Mouse (Mus musculus): ENCODE measurements around the gene Bcdin3d. TPM values are rescaled to one million over a fixed set of nuclear protein-coding genes. Genes with fewer than 3 reads are reported as not detected.

The Bcdin3d gene
- polyA plus RNA-seq, 1 experiment = 11.6 TPM

DNA sequence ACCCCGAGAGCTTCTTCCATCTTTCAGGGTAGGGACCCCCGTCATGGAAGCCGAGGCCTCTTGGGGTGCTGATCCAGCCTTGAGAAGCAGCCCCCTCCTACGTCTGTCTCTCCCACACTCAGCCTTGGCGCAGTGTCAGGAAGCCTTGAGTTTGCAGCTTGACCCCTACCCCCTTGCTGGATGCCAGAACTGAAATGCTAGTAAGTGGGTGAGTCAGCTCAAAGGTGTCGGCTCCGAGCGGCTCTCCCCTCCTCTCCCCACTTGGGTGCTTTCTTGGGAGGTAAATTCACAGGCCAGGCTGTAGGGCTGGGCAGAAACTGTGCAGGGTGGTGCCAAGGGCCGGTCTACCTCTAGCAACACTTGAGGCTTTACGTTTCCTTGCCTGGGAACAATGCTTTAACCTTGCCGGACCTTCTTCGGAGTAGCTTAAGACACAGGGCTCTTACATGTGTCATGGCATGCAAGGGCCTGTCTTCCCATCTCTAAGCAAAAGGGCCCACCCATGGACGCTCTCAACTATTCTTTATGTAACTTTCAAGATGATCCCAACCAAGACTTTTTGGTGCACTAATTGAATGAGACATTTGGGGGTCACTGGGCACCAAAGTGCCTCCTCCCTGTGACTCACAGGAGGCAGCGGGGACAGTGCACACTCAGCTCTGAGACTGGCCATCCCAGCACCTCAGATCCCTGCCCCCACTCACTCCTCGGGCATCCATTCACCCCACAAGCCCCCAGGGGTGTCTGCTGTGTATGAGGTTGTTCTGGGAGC, 31.0 kb upstream of the Bcdin3d start:
- Histone ChIP-seq H3K27ac (ENCODE audit: insufficient read depth, low read length) (peak overlapping the region; percentile 19), H3K27me3 (ENCODE audit: control insufficient read depth, insufficient read depth, low read length) (no peaks in the 10 kb centered on the region), H3K4me1 (ENCODE audit: control insufficient read depth, insufficient read depth, low read length) (peaks cover 45% of the 10 kb centered on the region), H3K4me3 (replicated peaks; ENCODE audit: insufficient read depth, low read depth, low read length) (no peak overlapping the region)
- DNase-seq = peak; percentile 17 to 26
- no peak for TF ChIP-seq CTCF (IDR thresholded peaks at IDR 0.05; ENCODE audit: borderline replicate concordance, insufficient read depth, low read depth, low read length)
- no peak for TF ChIP-seq POLR2A (IDR thresholded peaks at IDR 0.05; ENCODE audit: borderline replicate concordance, insufficient read depth, low read length)
- 75% methylated on average over 15 of the region's 15 CpGs for WGBS

DNA sequence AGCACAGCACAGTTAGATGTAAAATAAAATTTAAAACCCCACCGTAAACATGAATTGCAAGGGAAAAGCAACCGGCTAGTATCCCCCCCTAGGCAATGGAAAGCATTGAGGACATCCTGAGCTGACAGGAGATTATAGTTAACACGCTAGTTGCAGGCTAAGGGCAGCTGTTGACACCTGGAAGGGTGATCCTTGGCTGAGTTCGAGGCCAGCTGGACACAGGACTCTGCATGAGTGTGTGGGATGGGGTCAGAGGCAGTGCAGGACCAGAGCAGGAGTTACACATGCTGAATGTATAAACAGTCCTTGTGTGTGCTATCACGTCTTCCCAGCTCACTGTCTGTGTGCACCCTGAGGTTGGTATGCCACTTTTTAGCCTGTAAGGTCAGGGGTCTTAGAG, 28.7 kb upstream of the Bcdin3d start:
- 85% methylated on average over 5 of the region's 5 CpGs for WGBS
- no peaks in the 10 kb centered on the region for H3K27me3 ChIP-seq (ENCODE audit: control insufficient read depth, insufficient read depth, low read length)
- H3K4me3 ChIP-seq (replicated peaks; ENCODE audit: insufficient read depth, low read depth, low read length) = no peak overlapping the region
- peaks cover 64% of the 10 kb centered on the region for H3K4me1 ChIP-seq (ENCODE audit: control insufficient read depth, insufficient read depth, low read length)
- TF ChIP-seq POLR2A (IDR thresholded peaks at IDR 0.05; ENCODE audit: borderline replicate concordance, insufficient read depth, low read length) (no peak), CTCF (IDR thresholded peaks at IDR 0.05; ENCODE audit: borderline replicate concordance, insufficient read depth, low read depth, low read length) (no peak)
- H3K27ac ChIP-seq (ENCODE audit: insufficient read depth, low read length) = no peak overlapping the region; the same call in 1 of the 2 replicates
- DNase-seq = peak; percentile 3 to 12

DNA sequence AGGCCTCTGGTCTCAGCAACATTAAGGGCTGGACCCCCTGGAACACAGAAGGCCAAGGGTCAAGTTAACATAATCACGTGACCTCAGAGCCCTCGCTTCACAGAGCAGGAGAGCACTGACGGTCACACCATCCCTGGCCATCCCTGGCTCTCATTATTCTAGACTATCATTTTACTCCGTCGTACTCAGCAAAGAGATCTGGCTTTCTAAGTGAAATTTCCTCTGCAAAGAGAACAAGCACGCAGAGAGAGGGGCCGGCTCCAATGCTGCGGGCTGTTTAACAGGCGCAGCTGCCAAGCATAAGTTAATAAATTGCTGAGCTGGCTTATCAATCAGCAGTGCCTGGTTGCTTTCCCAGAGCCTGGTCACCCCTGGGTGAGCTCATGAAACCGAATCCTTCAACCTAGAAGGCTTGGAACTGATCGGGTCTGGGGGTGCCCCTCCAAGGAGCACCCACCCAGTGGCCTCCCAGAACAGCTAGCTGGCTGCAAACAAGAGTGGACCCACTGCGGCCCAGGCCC, 27.8 kb upstream of the Bcdin3d start:
- Histone ChIP-seq H3K4me3 (replicated peaks; ENCODE audit: insufficient read depth, low read depth, low read length) (no peak overlapping the region), H3K27me3 (ENCODE audit: control insufficient read depth, insufficient read depth, low read length) (no peaks in the 10 kb centered on the region), H3K4me1 (ENCODE audit: control insufficient read depth, insufficient read depth, low read length) (peaks cover 73% of the 10 kb centered on the region), H3K27ac (ENCODE audit: insufficient read depth, low read length) (peak overlapping the region; percentile 48)
- 38% methylated on average over 12 of the region's 12 CpGs for WGBS
- no peak for TF ChIP-seq POLR2A (IDR thresholded peaks at IDR 0.05; ENCODE audit: borderline replicate concordance, insufficient read depth, low read length)
- TF ChIP-seq CTCF (IDR thresholded peaks at IDR 0.05; ENCODE audit: borderline replicate concordance, insufficient read depth, low read depth, low read length) = no peak
- peak; percentile 34 to 39 for DNase-seq

DNA sequence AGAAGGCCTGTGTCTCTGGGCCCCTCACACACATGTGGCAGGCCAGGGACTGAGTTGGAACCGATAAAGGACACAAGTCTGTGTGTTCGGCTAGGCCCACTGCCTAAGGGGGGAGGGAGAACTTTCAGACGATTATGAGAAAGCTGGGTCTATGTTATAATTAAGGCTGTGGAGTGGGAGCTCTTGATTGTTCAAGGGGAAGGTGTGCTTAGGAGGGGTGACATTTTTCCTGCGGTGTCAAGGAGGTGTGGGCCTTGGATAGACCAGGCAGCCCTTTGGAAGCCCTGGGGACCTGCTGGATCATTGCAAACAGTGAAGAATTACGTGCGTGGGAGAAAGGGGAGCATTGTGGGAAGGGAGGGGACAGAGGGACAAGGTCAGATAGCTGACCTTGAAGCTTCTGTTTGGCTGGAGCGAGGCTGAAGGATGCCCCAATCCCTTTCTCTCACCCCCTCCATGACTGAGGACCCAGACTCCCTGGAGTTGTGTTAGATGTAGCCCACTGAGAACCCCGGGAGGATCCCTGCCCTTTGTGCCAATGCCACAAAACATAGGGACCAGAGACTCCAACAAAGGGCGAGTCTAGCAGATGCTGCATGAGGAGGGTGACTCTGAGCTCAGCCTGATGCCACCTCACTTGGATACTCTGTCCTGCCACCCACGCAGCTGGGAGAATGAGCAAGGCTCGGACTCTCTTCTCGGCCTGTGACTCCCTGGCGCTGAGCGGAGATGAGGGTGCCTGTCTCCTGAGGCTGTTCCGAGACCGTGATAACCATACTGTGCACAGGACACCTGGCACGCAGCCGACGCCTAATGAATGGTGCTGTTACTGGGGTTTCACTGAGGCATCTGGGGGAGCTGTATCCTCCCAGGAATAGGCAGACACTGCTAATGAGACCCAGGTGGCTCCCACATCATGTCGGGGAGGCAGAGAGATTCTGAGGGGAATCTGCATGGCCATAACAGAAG, 27.0 kb upstream of the Bcdin3d start:
- Histone ChIP-seq H3K4me3 (replicated peaks; ENCODE audit: insufficient read depth, low read depth, low read length) (no peak overlapping the region), H3K27me3 (ENCODE audit: control insufficient read depth, insufficient read depth, low read length) (no peaks in the 10 kb centered on the region), H3K27ac (ENCODE audit: insufficient read depth, low read length) (peak overlapping the region; percentile 48), H3K4me1 (ENCODE audit: control insufficient read depth, insufficient read depth, low read length) (peaks cover 79% of the 10 kb centered on the region)
- TF ChIP-seq POLR2A (IDR thresholded peaks at IDR 0.05; ENCODE audit: borderline replicate concordance, insufficient read depth, low read length) = no peak
- no peak for TF ChIP-seq CTCF (IDR thresholded peaks at IDR 0.05; ENCODE audit: borderline replicate concordance, insufficient read depth, low read depth, low read length)
- WGBS = 43% methylated on average over 20 of the region's 20 CpGs
- DNase-seq = peak; percentile 52 to 58

DNA sequence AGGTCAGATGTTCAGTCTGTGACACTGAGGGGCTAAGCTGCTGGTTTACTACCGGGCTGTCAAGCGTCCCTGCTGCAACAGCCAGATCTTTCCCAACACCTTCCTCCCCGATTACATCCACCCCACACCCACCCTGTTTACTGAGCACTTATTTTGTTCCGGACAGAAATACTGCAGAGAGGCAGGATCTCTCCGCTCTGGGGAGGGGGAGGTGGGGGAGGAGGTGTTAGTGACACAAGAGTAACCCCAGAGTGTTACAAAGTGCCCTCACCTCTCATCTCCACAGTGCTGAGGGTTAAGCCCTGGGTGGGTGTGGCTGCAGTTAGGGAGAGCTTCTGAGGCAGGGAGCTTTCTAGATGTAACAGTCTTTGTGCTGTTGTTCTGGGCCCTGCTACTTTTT, 25.8 kb upstream of the Bcdin3d start:
- peak in 1 of 2 experiments; percentile 17 for DNase-seq
- Histone ChIP-seq H3K27ac (ENCODE audit: insufficient read depth, low read length) (no peak overlapping the region; the same call in 1 of the 2 replicates), H3K4me1 (ENCODE audit: control insufficient read depth, insufficient read depth, low read length) (peaks cover 68% of the 10 kb centered on the region), H3K27me3 (ENCODE audit: control insufficient read depth, insufficient read depth, low read length) (no peaks in the 10 kb centered on the region), H3K4me3 (replicated peaks; ENCODE audit: insufficient read depth, low read depth, low read length) (no peak overlapping the region)
- TF ChIP-seq POLR2A (IDR thresholded peaks at IDR 0.05; ENCODE audit: borderline replicate concordance, insufficient read depth, low read length) (no peak), CTCF (IDR thresholded peaks at IDR 0.05; ENCODE audit: borderline replicate concordance, insufficient read depth, low read depth, low read length) (no peak)
- WGBS = 68% methylated on average over 5 of the region's 5 CpGs

DNA sequence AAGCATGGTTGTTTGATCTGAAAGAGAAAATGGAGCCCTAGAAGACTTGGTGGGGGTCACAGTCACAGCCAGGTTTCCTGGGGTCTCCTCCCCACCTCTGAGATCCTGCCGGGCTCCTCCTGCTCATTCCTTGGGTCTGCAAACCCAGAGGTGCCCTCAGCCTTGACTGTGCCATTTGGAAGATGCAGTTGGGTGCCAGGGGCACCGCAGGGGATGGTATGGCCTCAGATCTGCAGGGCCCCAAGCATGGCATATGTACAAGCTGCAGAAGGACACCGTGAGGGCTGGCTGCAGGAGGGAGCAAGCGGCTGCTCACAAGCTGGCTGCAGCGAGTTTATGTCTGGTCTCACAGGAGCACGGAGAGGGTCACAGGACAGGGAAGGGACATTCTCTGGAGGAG, 25.2 kb upstream of the Bcdin3d start:
- H3K27me3 ChIP-seq (ENCODE audit: control insufficient read depth, insufficient read depth, low read length) = no peaks in the 10 kb centered on the region
- DNase-seq = peak; percentile 60 to 62
- peaks cover 65% of the 10 kb centered on the region for H3K4me1 ChIP-seq (ENCODE audit: control insufficient read depth, insufficient read depth, low read length)
- TF ChIP-seq POLR2A (IDR thresholded peaks at IDR 0.05; ENCODE audit: borderline replicate concordance, insufficient read depth, low read length) (no peak), CTCF (IDR thresholded peaks at IDR 0.05; ENCODE audit: borderline replicate concordance, insufficient read depth, low read depth, low read length) (no peak)
- H3K27ac ChIP-seq (ENCODE audit: insufficient read depth, low read length) = peak overlapping the region; percentile 92
- H3K4me3 ChIP-seq (replicated peaks; ENCODE audit: insufficient read depth, low read depth, low read length) = no peak overlapping the region
- 2% methylated on average over 6 of the region's 6 CpGs for WGBS

DNA sequence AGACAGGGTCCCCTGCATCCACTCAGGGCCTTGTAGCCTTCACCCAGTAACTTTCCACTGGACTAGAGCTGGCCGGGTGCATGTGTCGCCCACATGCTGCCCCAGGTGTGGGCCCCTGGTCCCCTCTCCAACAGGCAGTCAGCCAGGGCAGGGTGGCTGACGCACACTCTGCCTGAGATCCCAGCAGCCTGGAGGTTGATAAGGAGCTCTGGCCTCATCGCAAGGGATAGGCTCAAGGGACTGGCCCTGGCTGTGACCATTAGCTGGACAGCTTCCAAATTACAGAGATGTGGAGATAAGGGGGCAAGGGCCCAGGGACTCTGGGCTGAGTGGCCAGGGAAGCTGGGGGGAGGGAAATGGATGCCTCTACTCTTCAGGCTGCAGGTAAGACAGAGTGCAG, 24.3 kb upstream of the Bcdin3d start:
- Histone ChIP-seq H3K4me1 (ENCODE audit: control insufficient read depth, insufficient read depth, low read length) (peaks cover 67% of the 10 kb centered on the region), H3K4me3 (replicated peaks; ENCODE audit: insufficient read depth, low read depth, low read length) (no peak overlapping the region), H3K27me3 (ENCODE audit: control insufficient read depth, insufficient read depth, low read length) (no peaks in the 10 kb centered on the region), H3K27ac (ENCODE audit: insufficient read depth, low read length) (peak overlapping the region; percentile 92)
- TF ChIP-seq CTCF (IDR thresholded peaks at IDR 0.05; ENCODE audit: borderline replicate concordance, insufficient read depth, low read depth, low read length) (no peak), POLR2A (IDR thresholded peaks at IDR 0.05; ENCODE audit: borderline replicate concordance, insufficient read depth, low read length) (no peak)
- 13% methylated on average over 4 of the region's 4 CpGs for WGBS
- peak; percentile 55 to 64 for DNase-seq
